Mouse (Mus musculus): ENCODE data around the gene B2m. TPM values are rescaled to one million over a fixed set of nuclear protein-coding genes. Genes with fewer than 3 reads are reported as not detected.
"Not testable (repeated sequence)": the region's sequence is repeated elsewhere in the genome, so short reads cannot be mapped to it uniquely, and the experiment has no call there.

B2m gene
- total RNA-seq (2021), result 100 to 1,000 TPM; 632 to 981 TPM
- long read RNA-seq, experiment 1, transcript B2m-201 (4 exons, 860 nt), result major isoform, 318 of 339 reads
- long read RNA-seq, experiment 1, partial matches to known transcripts, result 21 of 339 reads
- long read RNA-seq, experiment 1, other reads (novel, unspliced or antisense), result 0 of 339 reads
- long read RNA-seq, experiment 2, transcript B2m-201 (4 exons, 860 nt), result major isoform, 206 of 214 reads
- long read RNA-seq, experiment 2, partial matches to known transcripts, result 8 of 214 reads
- long read RNA-seq, experiment 2, other reads (novel, unspliced or antisense), result 0 of 214 reads

DNA sequence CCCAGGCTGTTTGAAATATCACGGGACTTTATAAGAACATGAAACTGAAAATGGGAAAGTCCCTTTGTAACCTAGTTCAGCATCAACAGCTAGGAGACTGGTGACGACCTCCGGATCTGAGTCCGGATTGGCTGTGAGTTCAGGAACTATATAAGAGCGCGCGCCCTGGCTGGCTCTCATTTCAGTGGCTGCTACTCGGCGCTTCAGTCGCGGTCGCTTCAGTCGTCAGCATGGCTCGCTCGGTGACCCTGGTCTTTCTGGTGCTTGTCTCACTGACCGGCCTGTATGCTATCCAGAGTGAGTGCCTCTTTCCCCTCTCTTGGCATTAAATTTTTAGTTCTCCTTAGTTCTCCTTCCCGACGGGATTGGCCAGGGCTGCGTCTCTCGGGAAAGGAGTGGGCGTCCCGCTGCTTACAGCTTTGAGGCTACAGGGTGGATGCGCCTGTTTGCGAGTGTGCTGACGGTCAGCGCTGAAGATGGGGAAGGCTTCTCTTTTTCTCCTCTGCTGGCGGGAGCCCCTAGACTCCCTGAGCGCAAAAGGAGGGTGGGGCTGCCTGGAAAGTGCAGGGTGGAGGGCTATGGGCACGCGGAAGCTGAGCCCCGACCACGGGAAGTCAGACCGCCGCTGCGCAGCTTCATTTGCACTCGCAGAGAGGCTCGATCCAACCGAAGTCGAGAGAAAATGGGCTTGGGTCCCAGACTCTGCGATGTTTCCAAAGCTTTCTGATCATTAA, at the start of gene B2m:
Gene B2m, plus strand, starts transcription at position 179 of the 734 bp plus-strand sequence.
- DNase-seq, result peak; percentile 92

DNA sequence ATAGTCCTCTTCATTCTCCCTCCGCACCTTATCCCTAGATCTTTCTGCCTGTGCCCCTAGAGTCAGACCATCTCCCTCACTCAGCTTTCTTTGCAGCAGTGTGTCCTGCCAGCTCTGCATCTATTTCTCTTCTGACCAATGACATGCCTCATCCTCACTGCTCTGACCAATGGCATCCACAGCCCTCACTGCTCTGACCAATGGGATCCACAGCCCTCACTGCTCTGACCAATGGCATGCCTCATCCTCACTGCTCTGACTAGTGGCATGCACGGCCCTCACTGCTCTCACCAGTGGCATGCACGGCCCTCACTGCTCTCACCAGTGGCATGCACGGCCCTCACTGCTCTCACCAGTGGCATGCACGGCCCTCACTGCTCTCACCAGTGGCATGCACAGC, 49.8 kb upstream of the B2m start:
- DNase-seq, result not testable (repeated sequence)

- peak; percentile 46 to 63 for DNase-seq
Observed at GRCm38 (mm10) chr2:122102070-122102469, 45.4 kb upstream of the B2m start.

DNA sequence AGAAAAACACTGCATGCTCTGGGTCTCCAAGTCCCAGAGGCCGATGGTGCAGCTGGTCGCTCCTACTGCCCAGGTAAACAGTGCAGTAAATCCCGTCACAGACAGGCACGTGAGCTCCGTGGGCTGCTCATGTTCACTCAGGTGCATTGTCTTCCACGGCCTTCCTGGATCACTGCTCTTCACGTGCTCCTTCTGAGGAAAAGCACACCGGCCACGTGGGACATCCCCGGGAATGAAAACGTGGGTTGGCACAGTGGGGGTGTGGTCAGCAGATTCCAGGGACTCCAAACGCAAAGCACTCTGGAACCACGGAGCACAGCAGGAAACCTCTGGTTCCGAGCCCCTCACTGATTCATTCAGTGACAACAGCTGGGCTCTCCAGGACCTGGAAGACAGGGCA, 39.4 kb upstream of the B2m start:
- DNase-seq, result no peak

GRCm38 (mm10) chr2:122109714-122110113, 37.8 kb upstream of the B2m start:
- no peak for DNase-seq

DNA sequence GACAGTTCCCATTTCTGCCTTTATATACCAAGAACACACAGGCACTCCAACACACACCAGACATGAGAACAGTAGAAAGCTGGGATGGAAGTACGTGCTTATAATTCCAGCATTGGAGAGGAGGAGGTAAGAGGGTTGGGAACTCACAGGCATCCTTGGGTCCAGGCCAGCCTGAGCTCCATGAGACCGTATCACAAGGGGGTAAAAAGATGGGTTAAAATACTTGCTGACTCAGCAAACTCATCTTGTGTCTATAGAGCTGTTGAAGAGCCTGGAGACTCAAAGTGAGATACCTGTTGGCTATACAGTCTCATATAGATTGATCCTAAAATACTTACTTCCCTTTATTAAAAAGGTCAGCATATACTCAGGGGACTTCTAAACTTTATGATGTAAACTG, 30.6 kb upstream of the B2m start:
- no peak for DNase-seq

GRCm38 (mm10) chr2:122117961-122118958, 29.2 kb upstream of the B2m start, which contains the start of gene Spg11:
Gene Spg11 (minus strand): TSS chr2:122118386.
- peak; percentile 99 for DNase-seq

DNA sequence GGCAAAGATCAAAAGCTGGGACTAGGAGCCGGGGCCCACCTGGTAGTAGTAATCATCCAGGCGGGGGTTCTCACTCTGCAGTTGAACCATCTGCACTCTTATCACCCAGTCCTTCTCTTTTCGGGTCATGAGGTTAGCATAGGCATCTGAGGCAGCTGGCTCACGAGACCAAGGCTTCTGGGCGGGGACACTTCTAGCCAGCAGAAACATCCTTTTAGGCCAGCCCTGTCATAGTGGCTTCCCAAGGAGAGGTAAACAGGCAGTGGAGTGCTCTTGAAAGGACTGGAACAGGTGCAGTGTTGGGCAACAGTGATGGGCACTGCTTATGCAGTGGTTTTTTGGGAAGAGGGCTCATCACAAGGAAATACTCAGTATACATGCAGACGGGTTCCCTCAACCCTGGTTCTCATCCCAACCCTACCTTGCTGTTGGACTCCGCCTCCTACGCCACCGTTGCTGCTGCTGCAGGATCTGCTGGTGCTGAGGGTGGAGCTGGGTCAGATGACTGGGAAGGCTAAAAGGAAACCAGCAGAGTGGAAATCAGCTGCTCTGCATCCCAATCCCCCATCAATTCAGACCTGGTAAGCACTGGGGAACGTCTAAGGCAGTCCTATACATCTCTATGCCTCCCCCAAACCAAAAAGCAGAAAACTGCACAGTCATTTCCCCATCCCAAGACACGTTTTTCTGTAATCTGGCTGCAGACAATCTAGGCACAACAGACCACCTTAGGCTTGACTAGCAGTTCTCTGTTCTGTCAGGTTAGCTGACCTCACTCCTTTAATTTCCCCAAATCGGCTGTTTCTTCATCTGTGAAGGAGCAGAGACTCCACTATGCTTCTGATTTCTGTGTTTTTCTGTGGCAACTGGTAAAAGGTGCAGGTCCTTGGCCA, 21.6 kb upstream of the B2m start:
- DNase-seq, result no peak

DNA sequence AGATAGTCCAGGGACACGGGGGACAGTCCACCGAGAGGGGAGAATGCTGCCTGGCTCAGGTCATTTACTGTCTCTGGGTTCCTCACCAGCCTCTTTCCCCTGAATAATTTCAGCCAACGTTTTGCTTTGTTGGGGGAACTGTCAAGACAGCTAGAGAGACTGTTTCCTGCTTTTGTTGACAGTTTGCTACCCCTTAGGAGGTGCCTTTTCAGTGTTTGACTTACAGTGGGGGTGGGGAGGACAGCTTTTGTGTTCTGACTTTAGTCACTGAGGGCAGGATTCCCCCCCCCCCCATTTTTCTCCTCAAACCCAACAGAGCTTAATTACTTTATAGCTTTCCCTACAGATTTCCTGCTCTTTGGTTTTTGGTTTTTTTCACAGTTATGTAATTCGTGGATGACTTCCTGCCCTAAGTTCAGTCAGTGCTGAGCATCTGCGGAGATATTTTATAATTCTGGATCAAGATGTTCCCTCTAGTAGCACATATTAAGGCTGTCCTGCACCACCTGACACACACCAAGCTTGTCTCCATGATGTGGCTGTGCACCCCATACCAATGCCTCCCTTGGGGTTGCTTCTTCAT, 20.6 kb upstream of the B2m start:
- DNase-seq, result no peak

GRCm38 (mm10) chr2:122127635-122128034, 19.9 kb upstream of the B2m start:
- DNase-seq, result no peak

DNA sequence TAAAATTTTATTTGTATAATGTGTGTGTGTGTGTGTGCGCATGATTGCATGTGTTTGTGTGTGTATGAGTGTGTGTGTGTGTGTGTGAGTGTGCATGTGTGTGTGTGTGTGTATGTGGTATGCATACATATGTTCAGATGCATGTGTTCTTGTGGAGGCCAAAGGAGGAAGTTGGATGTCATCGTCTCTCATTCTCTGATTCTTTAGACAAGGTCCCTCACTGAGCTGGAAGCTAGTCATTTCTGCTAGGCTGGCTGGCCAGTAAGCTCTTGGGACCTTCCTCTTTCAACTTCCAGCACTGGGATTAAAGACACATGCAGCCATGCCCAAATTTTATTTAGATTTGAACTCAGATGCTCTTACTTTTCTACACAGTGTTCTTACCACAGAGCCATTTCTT, 15.4 kb upstream of the B2m start:
- DNase-seq, result no peak

GRCm38 (mm10) chr2:122132618-122133017, 14.9 kb upstream of the B2m start:
- no peak for DNase-seq

- no peak for DNase-seq
Observed at GRCm38 (mm10) chr2:122137839-122138465, 9.5 kb upstream of the B2m start.

GRCm38 (mm10) chr2:122140815-122141214, 6.7 kb upstream of the B2m start:
- no peak for DNase-seq

- DNase-seq, result no peak
Observed at GRCm38 (mm10) chr2:122141332-122141967, 6.0 kb upstream of the B2m start.

- no peak for DNase-seq
Observed at GRCm38 (mm10) chr2:122143111-122143510, 4.4 kb upstream of the B2m start.

GRCm38 (mm10) chr2:122145756-122146155, 1.7 kb upstream of the B2m start:
- no peak for DNase-seq

DNA sequence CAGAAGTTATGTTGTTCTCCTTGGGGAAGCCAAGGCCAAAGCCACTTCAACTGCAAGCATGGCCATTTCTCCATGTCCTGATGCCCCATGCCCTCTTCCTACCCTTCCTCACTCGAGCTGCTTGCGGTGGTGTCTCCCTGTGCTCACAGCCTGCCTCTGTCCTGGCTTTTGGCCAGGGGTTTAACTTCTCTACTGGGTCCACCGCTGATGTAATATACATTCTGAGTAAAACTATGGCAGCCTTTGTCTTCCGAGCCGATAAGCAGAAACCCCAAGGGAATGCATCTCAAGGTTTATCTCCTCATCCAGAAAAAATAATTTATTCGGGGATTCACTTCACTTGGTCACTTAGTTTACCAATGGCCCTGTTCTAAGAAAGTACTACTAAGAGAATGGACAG, 799 bp upstream of the B2m start:
- DNase-seq, result no peak

GRCm38 (mm10) chr2:122148242-122148917, 894 bp downstream of the B2m start:
- DNase-seq, result peak; percentile 76 to 85

Measured in adrenal gland, postnatal 36 days (tissue).